Mouse (Mus musculus) left cerebral cortex, adult 2 months (tissue): ENCODE results near the gene Axin2. TPM values are rescaled to one million over a fixed set of nuclear protein-coding genes. Genes with fewer than 3 reads are reported as not detected.
A peak's percentile ranks its signal among the peaks of the same experiment; 100 is the strongest.

Source experiments
- DNase-seq, 2 experiments: peaks; one replicate each; pipeline ENCODE4 v3.0.0; 2021 to 2022; ENCODE audit warnings: low spot score in 2 of 2, mixed read lengths in 1 of 2; ENCODE audit errors: extremely low spot score in 1 of 2
- H3K27ac ChIP-seq: fragments of 200-600 bp; 2 replicates; pipeline ENCODE4 v1.8.1; 2022
- H3K4me3 ChIP-seq: fragments of 200-600 bp; 2 replicates; pipeline ENCODE4 v1.8.1; 2022
- CTCF ChIP-seq: fragments of 200-600 bp; IDR thresholded peaks from 2 replicates; pipeline ENCODE4 v1.8.1; 2022; ENCODE audit warnings: antibody characterized with exemption, mild to moderate bottlenecking, moderate library complexity
- intact Hi-C: fragments of 180-260 bp; cut with DNase I; formaldehyde crosslinking; loops from one replicate; pipeline ENCODE4 v1.15.1; 2025
- total RNA-seq, 2 experiments: library from RNA; stranded (reverse); gene quantifications; 2 replicates each; pipeline ENCODE4 v1.2.3; 2021

Gene Axin2
- total RNA-seq, 2 experiments from 2014 or later, result 34.0 to 38.7 TPM

GRCm38 (mm10) chr11:108935128-108935868 is 15.1 kb downstream of the Axin2 start:
- no peak for DNase-seq
- H3K4me3 ChIP-seq, result no peak overlapping the region
- no peak for TF ChIP-seq CTCF
- H3K27ac ChIP-seq, result peak overlapping the region; percentile 32; the same call in 1 of the 2 replicates
- intact Hi-C loops, result no loop called here

GRCm38 (mm10) chr11:108936016-108936792 is 16.1 kb downstream of the Axin2 start:
- DNase-seq, result no peak
- TF ChIP-seq CTCF, result no peak
- no peak overlapping the region for H3K4me3 ChIP-seq
- peak overlapping the region; percentile 53 for H3K27ac ChIP-seq
- intact Hi-C loops, result no loop called here

DNA sequence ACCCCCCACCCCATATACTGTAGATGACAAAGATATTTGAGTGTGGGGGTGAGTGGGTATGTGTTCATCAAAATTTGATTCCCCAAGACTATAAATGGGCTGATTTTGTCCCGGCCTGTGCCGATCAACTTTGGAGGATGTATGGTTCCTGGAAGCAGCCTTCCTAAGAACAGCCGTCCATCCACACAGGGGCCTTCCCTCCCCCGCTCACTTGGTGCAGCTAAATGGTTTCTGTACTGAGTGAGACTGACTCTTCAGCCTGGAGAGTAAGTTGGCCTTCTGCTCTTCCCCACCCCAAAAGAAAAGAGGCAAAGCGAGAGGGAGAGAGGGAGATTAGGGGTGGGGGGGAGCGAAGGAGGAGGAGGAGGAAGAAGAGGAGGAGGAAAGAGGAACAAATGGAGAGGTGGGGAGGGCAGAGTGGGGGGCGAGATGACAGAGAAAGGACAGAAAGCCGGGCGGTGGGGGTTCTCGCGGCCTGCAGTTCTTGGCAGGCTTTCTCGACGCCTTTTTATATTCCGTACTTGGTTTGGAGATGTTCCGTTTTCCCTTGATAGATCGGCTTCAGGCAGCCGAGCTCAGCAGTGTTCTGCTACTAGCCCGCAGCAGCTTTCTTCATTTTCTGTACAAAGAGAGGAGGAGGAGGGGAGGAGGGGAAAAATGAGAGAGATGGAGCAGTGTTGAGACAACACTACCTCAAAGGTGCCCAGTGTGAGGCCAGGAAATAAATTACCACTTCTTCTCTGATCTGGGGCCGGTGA is 20.7 kb downstream of the Axin2 start:
- H3K27ac ChIP-seq, result peak overlapping the region; percentile 95
- intact Hi-C loops, result loop anchor here (2.0 to 5.0 kb wide), 2 partner anchors 40 to 56 kb away; no protein-coding TSS in a partner anchor
- no peak for TF ChIP-seq CTCF
- H3K4me3 ChIP-seq, result 0 out of 2 replicates have a peak overlapping the region, but pooled peaks have one; percentile 4
- no peak for DNase-seq

GRCm38 (mm10) chr11:108941836-108942235 is 21.7 kb downstream of the Axin2 start:
- H3K4me3 ChIP-seq, result peak overlapping the region; percentile 37
- TF ChIP-seq CTCF, result no peak
- intact Hi-C loops, result loop anchor here (2.0 to 5.0 kb wide), 2 partner anchors 39 to 55 kb away; no protein-coding TSS in a partner anchor
- H3K27ac ChIP-seq, result peak overlapping the region; percentile 95
- DNase-seq, result peak; percentile 60 to 86

DNA sequence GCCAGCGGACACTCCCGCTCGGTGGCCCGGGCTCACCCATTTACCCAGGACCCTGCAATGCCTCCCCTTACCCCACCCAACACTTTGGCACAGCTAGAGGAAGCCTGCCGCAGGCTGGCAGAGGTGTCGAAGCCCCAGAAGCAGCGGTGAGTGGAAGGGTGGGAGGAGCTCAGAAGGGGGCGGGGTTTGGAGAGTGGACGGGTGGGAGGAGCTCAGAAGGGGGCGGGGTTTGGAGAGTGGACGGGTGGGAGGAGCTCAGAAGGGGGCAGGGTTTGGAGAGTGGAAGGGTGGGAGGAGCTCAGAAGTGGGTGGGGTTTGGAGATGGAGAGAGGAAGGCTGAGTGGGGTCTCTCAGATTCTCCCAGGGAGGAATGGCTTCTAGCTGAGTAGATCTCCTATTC is 23.6 kb downstream of the Axin2 start:
- TF ChIP-seq CTCF, result no peak
- DNase-seq, result no peak
- Histone ChIP-seq H3K4me3 (no peak overlapping the region), H3K27ac (no peak overlapping the region)
- intact Hi-C loops, result loop anchor here (5.0 kb wide), 1 partner anchor 54 kb away; no protein-coding TSS in a partner anchor

DNA sequence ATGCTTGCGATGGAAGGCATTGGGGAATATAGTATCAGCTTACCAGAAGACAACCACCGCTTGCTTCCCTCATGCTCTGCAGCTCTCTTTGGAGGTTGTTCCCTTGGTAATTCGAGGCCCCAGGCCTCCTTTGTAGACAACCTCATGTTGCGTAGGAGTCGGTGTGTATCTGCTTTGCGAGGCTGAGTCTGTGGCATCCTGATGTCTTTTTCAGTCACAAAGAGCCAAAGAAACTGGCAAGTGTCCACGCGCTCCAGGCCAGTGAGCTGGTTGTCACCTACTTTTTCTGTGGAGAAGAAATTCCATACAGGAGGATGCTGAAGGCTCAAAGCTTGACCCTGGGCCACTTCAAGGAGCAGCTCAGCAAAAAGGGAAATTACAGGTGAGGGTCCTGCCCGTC is 25.5 kb downstream of the Axin2 start:
- TF ChIP-seq CTCF, result no peak
- Histone ChIP-seq H3K27ac (no peak overlapping the region), H3K4me3 (no peak overlapping the region)
- no peak for DNase-seq
- intact Hi-C loops, result no loop called here

DNA sequence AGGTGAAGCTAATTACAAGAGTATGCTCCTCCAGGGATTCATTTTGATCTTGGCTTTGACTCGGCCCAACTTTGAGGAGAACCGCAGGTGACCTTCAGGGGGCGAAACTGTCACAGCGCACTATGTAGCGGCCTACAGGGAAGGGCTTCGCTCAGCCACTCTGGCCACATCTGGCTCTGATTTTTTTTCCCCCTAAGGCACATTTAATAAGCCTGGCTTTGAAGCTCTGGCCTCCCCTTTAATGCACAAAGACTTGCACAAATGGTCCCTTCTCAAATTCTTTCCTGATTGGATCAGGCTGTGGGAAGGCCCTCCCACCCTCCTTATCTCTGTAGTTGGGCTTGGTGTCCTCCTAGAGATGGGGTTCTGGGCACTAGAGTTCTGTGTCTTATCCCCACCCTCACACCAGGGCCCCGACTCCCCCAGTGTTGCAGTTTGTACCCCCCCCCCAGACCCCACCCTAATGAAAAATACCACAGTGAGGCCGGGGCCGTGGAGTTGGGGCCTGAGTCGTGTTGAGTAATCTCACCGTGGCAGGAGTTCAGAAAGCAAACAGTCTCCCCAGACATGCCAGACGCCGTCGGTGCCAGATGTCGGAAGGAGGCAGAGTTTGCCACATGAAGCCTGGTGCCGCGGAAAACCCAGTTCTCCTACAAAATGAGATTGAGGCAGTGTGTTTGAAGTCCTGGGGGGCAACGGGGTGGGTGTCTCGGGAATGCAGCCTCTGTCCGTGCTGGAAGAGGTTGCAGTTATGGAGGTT is 27.5 kb downstream of the Axin2 start:
- intact Hi-C loops, result no loop called here
- Histone ChIP-seq H3K4me3 (no peak overlapping the region), H3K27ac (no peak overlapping the region)
- DNase-seq, result no peak
- no peak for TF ChIP-seq CTCF

- no peak overlapping the region for H3K4me3 ChIP-seq
- peak overlapping the region; percentile 24; the same call in 1 of the 2 replicates for H3K27ac ChIP-seq
- TF ChIP-seq CTCF, result no peak
- intact Hi-C loops, result no loop called here
- DNase-seq, result no peak
Observed at GRCm38 (mm10) chr11:108948501-108948900, 28.4 kb downstream of the Axin2 start.

DNA sequence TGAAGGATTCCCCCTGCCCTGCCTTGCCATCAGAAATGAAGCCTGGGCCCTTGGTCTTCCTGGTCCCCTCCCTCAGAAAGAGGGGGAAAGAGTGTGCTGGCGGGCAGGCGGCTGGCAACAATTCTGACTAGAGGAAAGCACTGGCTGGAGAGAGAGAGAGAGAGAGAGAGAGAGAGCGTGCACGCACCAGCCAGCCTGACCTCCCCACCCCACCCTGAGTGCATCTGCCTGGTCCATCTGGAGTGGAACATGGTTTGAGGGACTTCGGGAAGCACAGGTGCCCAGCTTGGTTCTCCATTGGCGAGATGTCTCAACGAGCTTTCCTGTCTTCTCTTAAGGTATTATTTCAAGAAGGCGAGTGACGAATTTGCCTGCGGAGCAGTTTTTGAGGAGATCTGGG is 28.8 kb downstream of the Axin2 start:
- intact Hi-C loops, result no loop called here
- H3K4me3 ChIP-seq, result no peak overlapping the region
- peak overlapping the region; percentile 9; the same call in 1 of the 2 replicates for H3K27ac ChIP-seq
- TF ChIP-seq CTCF, result no peak
- no peak for DNase-seq

GRCm38 (mm10) chr11:108952343-108952742 is 32.2 kb downstream of the Axin2 start:
- TF ChIP-seq CTCF, result no peak
- Histone ChIP-seq H3K27ac (no peak overlapping the region), H3K4me3 (no peak overlapping the region)
- intact Hi-C loops, result no loop called here
- DNase-seq, result no peak

GRCm38 (mm10) chr11:108955943-108956342 is 35.8 kb downstream of the Axin2 start:
- no peak for DNase-seq
- intact Hi-C loops, result no loop called here
- Histone ChIP-seq H3K27ac (no peak overlapping the region), H3K4me3 (no peak overlapping the region)
- no peak for TF ChIP-seq CTCF
